Mouse (Mus musculus) right cerebral cortex, postnatal 25 days (tissue): ENCODE data around the gene Ddx21.

Experiments
- DNase-seq: peaks from one replicate; pipeline ENCODE4 v3.0.0; 2022

Ddx21 gene

GRCm38 (mm10) chr10:62568861-62569260 lies 33.2 kb downstream of the Ddx21 start:
- DNase-seq: no peak

DNA sequence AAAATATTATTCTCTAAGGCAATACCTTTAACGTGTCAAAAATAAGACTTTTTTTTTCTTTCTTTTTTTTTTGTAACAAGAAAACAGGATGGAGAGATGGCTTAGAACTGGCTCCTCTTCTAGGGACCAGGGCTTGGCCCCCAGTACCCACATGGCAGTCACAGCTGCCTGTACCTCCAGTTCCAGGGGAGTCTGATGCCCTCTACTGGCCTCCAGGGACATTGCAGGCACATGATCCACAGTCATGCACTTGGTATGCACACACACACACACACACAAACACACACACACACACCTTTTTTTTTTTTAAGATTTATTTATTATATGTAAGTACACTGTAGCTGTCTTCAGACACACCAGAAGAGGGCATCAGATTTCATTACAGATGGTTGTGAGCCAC lies 44.3 kb downstream of the Ddx21 start:
- no peak for DNase-seq

DNA sequence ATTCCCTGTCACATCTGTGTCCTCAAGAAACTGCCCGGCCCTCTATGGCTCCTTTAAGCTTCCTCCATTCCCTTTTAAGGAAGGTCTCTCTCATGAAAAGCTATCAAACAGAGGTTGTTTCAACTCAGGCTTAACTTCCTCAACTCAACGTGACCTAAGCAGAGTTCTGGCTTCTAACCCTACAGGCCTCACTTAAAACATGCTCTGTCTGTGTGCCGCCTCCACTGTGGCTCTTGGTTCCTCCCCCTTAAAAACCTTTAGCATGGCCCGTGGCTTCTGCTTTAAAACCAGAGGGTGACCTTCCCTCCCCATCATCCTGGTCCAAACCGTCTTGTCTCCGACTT lies 45.6 kb downstream of the Ddx21 start:
- no peak for DNase-seq

- DNase-seq: no peak
These were observed 46.1 kb downstream of the Ddx21 start for GRCm38 (mm10) chr10:62555705-62556557.

DNA sequence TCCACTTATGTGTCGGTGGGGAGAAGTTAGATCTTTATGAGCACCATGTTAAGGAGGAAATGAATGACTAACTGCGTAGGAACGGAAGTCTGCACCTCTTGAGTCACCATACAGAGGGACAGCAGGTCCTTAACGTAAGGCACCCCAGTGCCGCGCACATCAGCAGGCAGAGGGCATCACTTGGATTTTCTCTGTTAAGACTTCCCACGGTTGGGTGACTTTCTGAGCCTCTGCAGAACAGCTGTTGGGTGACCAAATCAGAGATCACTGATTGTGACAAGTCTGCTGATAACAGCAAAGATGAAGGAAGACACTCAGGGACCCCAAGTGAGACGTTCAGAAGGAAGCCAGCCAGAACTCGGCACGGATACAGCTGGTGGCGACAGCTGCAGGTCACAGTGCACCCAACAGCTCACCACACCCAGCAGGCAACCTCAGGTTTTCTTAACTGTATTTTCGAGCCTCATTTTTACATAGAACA lies 48.4 kb downstream of the Ddx21 start:
- DNase-seq: no peak

- peak; percentile 19 for DNase-seq
These were observed 51.2 kb downstream of the Ddx21 start for GRCm38 (mm10) chr10:62550787-62551300.

DNA sequence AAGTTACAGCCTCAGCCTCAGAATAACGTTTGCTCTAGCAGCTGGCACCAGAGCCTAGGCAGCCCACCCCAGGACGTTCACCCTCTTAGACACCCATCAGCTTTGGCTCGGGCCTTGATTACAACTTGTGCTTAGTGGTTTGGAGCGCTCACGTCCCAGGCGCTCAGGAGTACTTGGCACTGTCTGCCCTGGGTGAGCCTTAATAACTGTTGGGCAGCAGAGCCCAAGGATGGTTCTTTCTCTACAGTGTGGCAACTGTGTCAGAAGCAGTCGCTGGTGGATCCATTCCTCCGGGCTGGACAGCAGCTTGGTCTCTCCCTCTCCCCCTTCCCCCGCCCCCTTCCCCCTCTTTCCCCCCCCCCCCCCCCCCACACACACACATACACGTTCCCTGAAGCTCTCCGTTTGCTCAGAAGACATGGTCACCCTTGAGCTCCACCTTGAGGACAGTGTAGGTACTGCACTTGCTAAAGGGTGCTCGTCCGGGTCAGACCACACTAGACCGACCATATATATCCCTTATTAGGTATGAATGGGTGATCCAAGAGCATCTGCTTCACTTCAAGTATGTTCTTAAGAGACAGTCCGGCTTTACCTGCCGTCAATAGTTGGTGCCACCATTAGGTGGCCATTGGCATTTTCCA lies 52.4 kb downstream of the Ddx21 start:
- DNase-seq: peak; percentile 33

DNA sequence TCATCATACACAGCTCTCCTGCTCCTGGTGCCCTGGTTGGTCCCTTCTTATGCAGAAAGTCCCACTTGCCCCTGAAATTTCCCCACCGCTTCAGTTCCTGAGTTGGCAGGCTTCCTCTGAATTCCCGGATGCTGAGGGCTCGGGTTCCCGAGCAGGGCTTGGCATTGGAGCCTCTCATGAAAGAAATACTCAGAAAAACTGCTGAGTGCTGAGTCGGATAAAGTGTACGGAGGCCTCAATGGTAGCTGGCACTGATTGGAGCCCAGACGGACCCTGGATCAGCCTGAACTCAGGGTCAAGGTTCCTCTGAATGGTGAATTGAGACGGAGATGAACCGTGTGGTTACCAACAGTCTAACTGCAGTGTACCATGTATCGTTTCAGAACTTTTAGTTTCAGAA lies 55.6 kb downstream of the Ddx21 start:
- DNase-seq: no peak

DNA sequence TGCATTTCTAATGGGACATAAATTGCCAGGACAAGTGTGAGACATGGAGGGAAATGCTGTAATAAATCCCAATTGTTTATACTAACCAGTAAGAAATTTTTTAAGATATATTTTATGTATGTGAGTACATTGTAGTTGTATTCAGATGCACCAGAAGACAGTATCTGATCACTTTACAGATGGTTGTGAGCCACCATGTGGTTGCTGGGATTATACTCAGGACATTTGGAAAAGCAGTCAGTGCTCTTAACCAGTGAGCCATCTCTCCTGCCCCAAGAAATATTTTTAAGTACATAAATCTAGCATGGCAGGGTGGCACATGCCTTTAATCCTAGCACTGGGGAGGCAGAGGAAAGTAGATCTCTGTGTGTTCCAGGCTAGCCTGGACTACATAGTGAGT lies 56.3 kb downstream of the Ddx21 start:
- DNase-seq: no peak

DNA sequence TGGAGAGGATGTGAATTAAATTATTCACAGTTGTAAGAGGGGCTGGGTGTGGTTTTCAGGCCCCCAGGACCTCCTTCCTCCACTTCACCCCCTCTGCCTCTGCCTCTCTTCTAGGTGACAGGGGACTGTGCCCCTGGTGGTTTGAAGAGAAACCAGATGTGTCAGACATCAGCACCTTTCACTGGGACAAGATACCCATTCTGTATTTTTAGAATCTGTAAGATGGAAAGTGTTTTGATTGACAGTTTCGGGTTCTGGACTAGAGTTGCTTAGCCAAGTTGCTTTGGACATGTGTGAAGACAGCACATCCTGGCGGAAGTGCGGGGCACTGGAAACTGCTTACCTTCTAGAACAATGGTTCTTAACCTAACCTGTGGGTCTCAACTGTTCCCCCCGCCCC lies 57.8 kb downstream of the Ddx21 start:
- DNase-seq: no peak

DNA sequence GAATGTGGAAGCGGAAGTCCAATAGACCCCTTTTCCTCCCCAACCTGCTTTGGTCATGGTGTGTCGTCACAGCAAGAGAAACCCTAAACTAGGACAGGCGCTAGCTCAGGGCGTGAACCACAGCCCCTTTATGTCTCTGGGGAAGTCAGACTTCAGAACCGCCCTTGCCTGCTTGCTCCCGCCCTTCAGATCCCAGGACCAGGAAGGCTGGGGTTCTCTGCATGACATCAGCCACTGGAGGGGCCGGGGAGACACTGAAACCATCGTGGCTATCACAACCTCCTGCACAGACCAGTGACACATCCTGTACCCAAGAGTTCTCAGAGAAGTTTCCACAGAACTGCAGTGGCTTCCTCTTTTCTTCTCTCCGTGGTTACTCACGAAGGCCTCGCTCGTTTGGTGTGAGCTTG lies 58.7 kb downstream of the Ddx21 start:
- no peak for DNase-seq

DNA sequence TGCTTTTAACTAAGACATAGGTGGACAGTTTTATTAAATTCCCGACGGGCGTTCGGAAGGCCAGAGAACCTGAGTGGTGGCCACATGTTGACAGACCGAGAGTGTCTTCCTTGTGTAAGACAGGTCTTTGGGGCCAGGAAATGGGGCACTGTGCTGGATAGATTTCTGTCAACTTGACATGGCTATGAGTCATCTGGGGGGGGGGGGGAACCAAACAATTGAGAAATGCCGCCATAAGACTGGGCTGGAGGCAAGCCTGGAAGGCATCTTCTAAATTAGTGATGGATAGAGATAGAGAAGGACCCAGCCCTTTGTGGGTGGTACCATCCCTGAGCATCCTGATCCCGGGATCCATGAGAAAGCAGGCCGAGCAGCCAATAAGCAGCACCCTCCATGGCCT lies 59.2 kb downstream of the Ddx21 start:
- DNase-seq: no peak

DNA sequence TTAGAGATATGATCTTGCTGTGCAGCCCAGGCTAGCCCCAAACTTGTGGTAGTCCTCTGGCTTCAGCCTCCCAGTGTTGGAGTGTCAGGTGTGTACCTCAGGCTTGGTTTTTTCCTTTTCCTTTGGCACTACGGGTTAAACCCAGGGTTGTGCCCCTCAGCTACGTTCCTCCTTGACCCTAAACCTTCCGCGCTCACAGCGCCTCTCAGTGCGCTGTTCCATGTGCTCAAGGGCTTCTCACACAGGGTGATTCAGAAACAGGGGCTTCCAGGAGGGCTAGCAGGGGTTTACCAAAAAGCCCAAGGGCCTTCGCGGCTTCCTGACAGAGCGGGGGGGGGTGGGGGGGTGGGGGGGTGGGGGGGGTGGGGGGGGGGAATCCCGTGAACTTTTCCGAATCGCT lies 59.6 kb downstream of the Ddx21 start:
- DNase-seq: no peak

DNA sequence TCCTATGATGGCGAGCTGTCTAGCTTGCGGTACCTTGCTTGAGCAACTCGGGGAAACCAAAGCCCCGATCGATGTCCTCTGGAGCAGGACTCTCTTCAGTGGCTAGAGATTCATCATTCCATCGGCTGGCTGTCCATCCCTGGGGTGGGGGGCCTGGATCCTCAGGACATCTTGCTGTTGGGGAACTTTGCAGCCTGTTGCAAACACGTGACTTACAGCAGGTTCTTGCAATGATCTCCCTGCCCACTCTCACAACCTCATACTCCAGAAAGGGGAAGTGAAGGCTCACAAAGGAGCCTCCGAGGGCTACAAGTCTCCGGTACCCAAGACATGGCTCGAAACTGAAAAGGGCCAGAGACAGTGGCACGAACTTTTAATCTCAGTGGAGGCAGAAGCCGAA lies 60.6 kb downstream of the Ddx21 start:
- DNase-seq: no peak

- DNase-seq: no peak
These were observed 61.3 kb downstream of the Ddx21 start for GRCm38 (mm10) chr10:62540800-62541199.

GRCm38 (mm10) chr10:62534509-62534908 lies 67.6 kb downstream of the Ddx21 start:
- no peak for DNase-seq

DNA sequence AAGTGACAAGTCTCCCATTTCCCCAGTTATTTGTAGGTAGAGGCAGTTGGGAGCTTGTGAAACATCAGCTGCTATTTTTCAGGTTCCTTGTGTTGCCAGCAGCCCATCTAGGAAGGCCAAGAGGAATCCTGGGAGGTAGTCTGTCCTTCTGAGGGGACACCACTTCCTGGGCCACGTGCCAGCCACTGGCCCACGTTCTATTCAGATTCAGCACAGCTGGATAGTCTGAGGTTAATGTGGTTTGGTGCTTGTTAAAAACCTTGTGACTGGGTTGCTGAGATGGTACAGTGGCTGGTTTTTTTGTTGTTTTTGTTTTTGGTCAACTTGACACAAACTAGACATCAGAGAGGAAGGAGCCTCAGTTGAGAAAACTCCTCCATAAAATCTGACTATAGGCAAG lies 69.2 kb downstream of the Ddx21 start:
- no peak for DNase-seq
